Mouse (Mus musculus): ENCODE data around the gene Fam198b.
A peak's percentile ranks its signal among the peaks of the same experiment; 100 is the strongest.

The Fam198b gene

DNA sequence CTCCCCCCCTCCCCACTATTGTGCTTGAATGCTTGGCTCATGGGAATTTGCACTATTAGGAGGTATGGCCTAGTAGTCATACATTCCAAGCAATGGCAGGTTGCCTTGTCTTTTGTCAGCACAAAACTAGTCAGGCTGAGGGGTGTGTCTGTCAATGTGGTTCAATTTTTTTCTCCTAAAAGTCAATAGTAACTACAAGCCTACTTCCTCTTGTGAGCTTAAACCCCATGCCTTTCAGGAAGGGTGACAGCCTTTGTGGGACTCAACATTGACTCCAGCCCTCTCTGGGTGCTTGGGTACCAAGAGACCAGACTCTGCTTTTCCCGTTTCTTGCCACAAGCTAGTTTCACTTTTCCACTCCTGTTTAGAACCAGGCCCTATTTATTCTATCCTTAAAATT is 96.4 kb downstream of the Fam198b start:
- DNase-seq (ENCODE audit: low read depth, low spot score), result no peak

DNA sequence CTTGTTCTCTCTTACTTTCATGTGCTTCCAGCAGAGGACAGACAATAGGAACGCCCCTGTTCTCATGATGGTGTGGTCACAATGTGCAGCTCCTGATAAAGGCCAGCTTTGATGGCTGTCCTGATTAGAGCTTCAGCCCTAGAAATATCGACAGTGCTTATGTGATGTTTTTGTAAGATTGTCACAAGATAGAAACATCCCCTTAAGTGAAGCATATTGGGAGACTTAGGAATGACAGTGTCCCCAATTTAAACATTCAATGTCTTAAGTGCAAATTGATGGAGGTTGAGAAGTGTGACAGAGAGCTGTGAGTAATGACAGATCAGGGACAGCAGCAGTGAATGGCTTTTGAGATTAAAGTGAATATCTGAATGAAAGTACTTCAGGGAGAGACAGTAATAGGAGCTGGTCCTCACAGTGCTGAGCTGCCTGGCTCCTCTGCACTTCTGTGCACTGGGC is 99.7 kb downstream of the Fam198b start:
- no peak for DNase-seq (ENCODE audit: low read depth, low spot score)

DNA sequence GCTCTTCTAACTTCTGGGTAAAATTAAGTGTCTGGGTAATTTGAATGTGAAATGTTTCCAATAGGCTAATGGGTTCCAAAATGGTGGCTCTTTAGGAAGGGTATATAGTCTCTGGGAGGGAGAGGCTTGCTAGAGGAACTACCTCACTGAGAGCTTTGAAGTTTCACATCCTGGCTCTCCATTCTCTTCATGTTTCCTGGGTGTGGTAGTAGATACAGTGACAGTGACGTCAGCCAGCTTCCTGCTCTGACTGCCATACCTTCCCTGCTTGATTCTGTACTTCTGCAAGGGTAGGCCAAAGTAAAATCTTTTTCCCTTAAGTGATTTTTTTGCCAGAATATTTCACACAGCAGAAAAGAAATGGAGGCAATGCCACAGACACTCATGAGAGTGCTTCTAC is 100.2 kb downstream of the Fam198b start:
- no peak for DNase-seq (ENCODE audit: low read depth, low spot score)

DNA sequence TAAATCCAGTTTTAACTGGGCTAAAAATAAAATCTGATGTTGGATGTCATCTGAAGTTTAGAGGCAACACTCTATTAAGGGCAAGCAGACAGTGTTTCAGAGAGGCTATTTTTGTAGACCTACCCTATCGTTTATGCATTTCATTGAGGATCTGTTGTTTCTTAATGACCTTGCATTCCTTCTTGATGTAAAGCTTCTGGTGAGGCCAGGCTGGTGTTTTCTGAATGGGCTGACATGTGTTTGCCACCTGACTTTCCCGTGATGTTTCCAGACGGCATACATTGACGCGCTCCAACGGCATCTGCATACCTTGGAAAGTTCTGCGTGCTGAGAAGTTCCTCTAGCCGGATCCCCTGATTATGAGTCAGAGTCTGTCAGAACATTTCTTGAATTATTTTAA is 104.9 kb downstream of the Fam198b start:
- no peak for DNase-seq (ENCODE audit: low read depth, low spot score)

DNA sequence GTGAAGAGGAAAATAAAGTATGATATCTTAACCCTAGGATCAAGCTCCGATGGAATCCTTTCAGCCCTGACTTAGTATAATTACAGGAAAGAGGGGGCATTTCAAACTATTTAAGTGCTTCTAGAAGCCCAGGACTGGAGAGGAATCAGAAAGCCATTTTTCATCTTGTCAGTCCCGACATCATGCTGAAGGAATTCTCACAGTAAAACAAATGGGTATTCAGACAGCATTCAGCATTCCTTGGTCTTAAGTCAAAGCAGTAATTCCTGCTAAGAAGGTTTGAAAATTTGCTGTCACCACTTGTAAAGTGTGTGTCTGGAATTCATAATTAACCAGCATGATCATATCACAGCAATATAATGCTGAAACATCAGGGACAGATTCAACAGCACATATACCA is 105.6 kb downstream of the Fam198b start:
- no peak for DNase-seq (ENCODE audit: low read depth, low spot score)

DNA sequence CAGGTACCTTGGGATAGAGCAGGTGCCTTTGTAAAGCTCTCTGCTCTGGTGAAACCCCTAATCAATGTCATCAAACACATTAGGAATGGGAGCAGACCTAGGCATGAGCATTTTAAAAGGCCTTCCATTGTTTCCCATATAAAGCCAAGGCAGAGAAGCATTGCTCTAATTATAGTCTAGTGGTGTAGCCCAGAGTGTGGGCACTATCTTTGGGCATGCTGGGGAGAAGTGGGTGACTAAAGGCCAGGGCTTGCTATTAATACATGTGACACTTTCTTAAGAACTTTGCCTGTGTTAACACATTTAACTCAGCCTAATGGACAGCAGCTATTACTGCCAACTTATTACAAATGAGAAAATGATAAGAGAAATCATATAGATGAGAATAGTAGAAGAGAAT is 106.1 kb downstream of the Fam198b start:
- DNase-seq (ENCODE audit: low read depth, low spot score), result no peak

DNA sequence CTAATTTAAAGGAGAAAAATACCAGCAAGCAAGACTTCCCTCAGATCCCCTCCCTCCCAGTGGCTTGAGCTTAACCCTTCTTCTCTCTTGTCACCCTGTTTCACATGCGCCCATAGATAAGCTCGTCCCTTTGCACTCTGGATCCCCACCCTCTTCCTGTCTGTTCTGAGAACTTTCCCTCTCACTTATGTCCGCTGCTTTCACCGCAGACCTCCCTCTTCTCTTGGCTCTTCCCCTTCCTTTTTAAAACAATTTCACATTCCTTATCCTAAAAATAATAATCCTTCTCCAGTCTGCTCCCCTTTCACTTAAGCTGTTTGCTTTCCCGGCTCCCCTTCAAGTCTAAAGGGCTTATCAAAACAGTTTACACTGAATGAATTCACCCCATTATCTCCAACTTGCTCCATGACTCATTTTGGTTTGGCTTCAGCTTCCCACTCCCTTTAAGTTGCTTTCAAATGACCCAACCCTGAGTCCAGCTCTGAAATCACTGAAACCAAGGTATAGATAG is 109.8 kb downstream of the Fam198b start:
- DNase-seq (ENCODE audit: low read depth, low spot score), result no peak

DNA sequence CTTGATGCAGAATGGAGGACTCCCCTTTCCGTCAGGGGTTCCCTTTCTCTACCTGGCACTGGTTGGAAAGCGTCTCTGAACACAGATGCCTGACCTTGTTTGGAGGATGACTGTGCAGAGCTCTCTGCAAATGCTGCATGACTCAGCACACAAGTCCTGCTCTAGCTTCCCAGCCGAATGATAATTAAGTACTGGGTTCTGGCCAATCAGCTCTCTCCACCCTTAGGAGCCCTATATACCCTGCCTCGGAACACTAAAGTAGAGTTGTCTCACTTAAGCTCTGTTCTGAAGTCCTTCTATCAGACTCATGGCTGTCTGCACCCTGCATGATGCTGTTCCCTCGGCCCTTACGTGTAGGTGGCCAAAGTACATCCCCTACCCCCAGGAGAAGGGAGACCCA is 111.4 kb downstream of the Fam198b start:
- DNase-seq (ENCODE audit: low read depth, low spot score), result peak; percentile 50

Data from R1 (cell line).